Mouse (Mus musculus): ENCODE results near the gene Celf2. TPM values are rescaled to one million over a fixed set of nuclear protein-coding genes. Genes with fewer than 3 reads are reported as not detected.

The Celf2 gene
- total RNA-seq, 2 experiments from 2014 or later: 53.5 to 58.8 TPM

- no peak for DNase-seq
Measured at GRCm38 (mm10) chr2:6867297-6867696, 642.1 kb downstream of the Celf2 start.

- no peak for DNase-seq
Measured at GRCm38 (mm10) chr2:6865785-6866184, 643.6 kb downstream of the Celf2 start.

GRCm38 (mm10) chr2:6850102-6850644, 659.2 kb downstream of the Celf2 start:
- no peak for DNase-seq

- DNase-seq: no peak
Measured at GRCm38 (mm10) chr2:6849388-6849787, 660.0 kb downstream of the Celf2 start.

- DNase-seq: no peak
Measured at GRCm38 (mm10) chr2:6830021-6830420, 679.3 kb downstream of the Celf2 start.

GRCm38 (mm10) chr2:6827583-6827982, 681.8 kb downstream of the Celf2 start:
- peak; percentile 28 for DNase-seq

- no peak for DNase-seq
Measured at GRCm38 (mm10) chr2:6823021-6823420, 686.3 kb downstream of the Celf2 start.

GRCm38 (mm10) chr2:6821593-6821992, 687.8 kb downstream of the Celf2 start:
- no peak for DNase-seq

- DNase-seq: no peak
Measured at GRCm38 (mm10) chr2:6815281-6815680, 694.1 kb downstream of the Celf2 start.

- no peak for DNase-seq
Measured at GRCm38 (mm10) chr2:6808736-6809135, 700.6 kb downstream of the Celf2 start.

GRCm38 (mm10) chr2:6796754-6797153, 712.6 kb downstream of the Celf2 start:
- DNase-seq: no peak

GRCm38 (mm10) chr2:6795995-6796588, 713.3 kb downstream of the Celf2 start:
- DNase-seq: no peak

GRCm38 (mm10) chr2:6794858-6795257, 714.5 kb downstream of the Celf2 start:
- no peak for DNase-seq

- no peak for DNase-seq
Measured at GRCm38 (mm10) chr2:6790876-6791275, 718.5 kb downstream of the Celf2 start.

- no peak for DNase-seq
Measured at GRCm38 (mm10) chr2:6786494-6787144, 722.7 kb downstream of the Celf2 start.

- DNase-seq: no peak
Measured at GRCm38 (mm10) chr2:6770214-6770613, 739.1 kb downstream of the Celf2 start.

GRCm38 (mm10) chr2:6762381-6762780, 747.0 kb downstream of the Celf2 start:
- no peak for DNase-seq

- no peak for DNase-seq
Measured at GRCm38 (mm10) chr2:6743173-6743572, 766.2 kb downstream of the Celf2 start.

GRCm38 (mm10) chr2:6739998-6740668, 769.2 kb downstream of the Celf2 start:
- DNase-seq: no peak

GRCm38 (mm10) chr2:6732026-6732425, 777.3 kb downstream of the Celf2 start:
- DNase-seq: no peak

- DNase-seq: peak; percentile 33
Measured at GRCm38 (mm10) chr2:6730860-6731259, 778.5 kb downstream of the Celf2 start.

GRCm38 (mm10) chr2:6729984-6730383, 779.4 kb downstream of the Celf2 start:
- no peak for DNase-seq

GRCm38 (mm10) chr2:6728840-6729252, 780.5 kb downstream of the Celf2 start:
- peak; percentile 76 for DNase-seq

All from gastrocnemius, postnatal 25 days (tissue).